Mouse (Mus musculus) T-helper 2 cell (primary cell): ENCODE results near the gene Ift172.

ENCODE experiments used
- in situ Hi-C: fragments of 300-600 bp; cut with MboI, MseI; formaldehyde crosslinking; loops from one replicate; pipeline ENCODE4 v1.15.1; 2025; ENCODE audit warnings: high pct_unique_total_duplicates

Gene Ift172

GRCm38 (mm10) chr5:31290521-31291360 is at the start of gene Ift172:
TSS of gene Ift172 (minus strand) at chr5:31291116.
- in situ Hi-C loops: no loop called here

- in situ Hi-C loops: no loop called here
These were observed 37.3 kb upstream of the Ift172 start for GRCm38 (mm10) chr5:31328255-31328654.

GRCm38 (mm10) chr5:31326850-31327249 is 35.9 kb upstream of the Ift172 start:
- in situ Hi-C loops: no loop called here

- in situ Hi-C loops: no loop called here
These were observed 33.2 kb upstream of the Ift172 start for GRCm38 (mm10) chr5:31324085-31324484.

- in situ Hi-C loops: no loop called here
These were observed 31.9 kb upstream of the Ift172 start for GRCm38 (mm10) chr5:31322776-31323175.

GRCm38 (mm10) chr5:31312806-31313205 is 21.9 kb upstream of the Ift172 start:
- in situ Hi-C loops: no loop called here

- in situ Hi-C loops: no loop called here
These were observed 12.2 kb upstream of the Ift172 start for GRCm38 (mm10) chr5:31303093-31303492.

- in situ Hi-C loops: no loop called here
These were observed 10.9 kb upstream of the Ift172 start for GRCm38 (mm10) chr5:31301866-31302265.

- in situ Hi-C loops: no loop called here
These were observed 7.6 kb upstream of the Ift172 start for GRCm38 (mm10) chr5:31298486-31298885.

GRCm38 (mm10) chr5:31297981-31298380 is 7.1 kb upstream of the Ift172 start:
- in situ Hi-C loops: no loop called here

- in situ Hi-C loops: no loop called here
These were observed 6.3 kb upstream of the Ift172 start, which contains the start of gene Gckr for GRCm38 (mm10) chr5:31297047-31297757. TSS of gene Gckr (plus strand) at chr5:31297443.

GRCm38 (mm10) chr5:31295606-31296141 is 4.8 kb upstream of the Ift172 start, which contains the start of gene Fndc4:
TSS of gene Fndc4 (minus strand) at chr5:31296080.
- in situ Hi-C loops: no loop called here

GRCm38 (mm10) chr5:31294964-31295605 is 4.2 kb upstream of the Ift172 start:
- in situ Hi-C loops: no loop called here

GRCm38 (mm10) chr5:31291361-31291688 is 409 bp upstream of the Ift172 start:
- in situ Hi-C loops: no loop called here

GRCm38 (mm10) chr5:31289626-31290230 is 1.2 kb downstream of the Ift172 start:
- in situ Hi-C loops: no loop called here

GRCm38 (mm10) chr5:31288655-31289054 is 2.3 kb downstream of the Ift172 start:
- in situ Hi-C loops: no loop called here

- in situ Hi-C loops: no loop called here
These were observed 2.7 kb downstream of the Ift172 start for GRCm38 (mm10) chr5:31288225-31288624.

- in situ Hi-C loops: no loop called here
These were observed 11.5 kb downstream of the Ift172 start for GRCm38 (mm10) chr5:31279245-31279988.

- in situ Hi-C loops: no loop called here
These were observed 17.9 kb downstream of the Ift172 start for GRCm38 (mm10) chr5:31273018-31273417.

- in situ Hi-C loops: no loop called here
These were observed 23.2 kb downstream of the Ift172 start for GRCm38 (mm10) chr5:31267686-31268085.

GRCm38 (mm10) chr5:31266101-31266500 is 24.8 kb downstream of the Ift172 start:
- in situ Hi-C loops: no loop called here
